Comparison of ENCODE assay signal across 14 mouse cellular contexts in genomic region chr7:4138671-4139070, GRCm38 (mm10). TPM values are rescaled to one million over a fixed set of nuclear protein-coding genes. Genes with fewer than 3 reads are reported as not detected.
DNase-seq lines count a peak whose midpoint lies in the region; ATAC-seq lines count a peak whose summit lies in the region.
"Had no signal": no experiment of that assay in that cellular context is flagged by ENCODE, and none has a peak within 500 bp of the region (broad histone marks: within the 10 kb centered on the region; RNA-seq: fewer than 3 reads in every experiment).

No protein-coding gene starts in this region.

- peaks cover 48% of the 10 kb centered on the region for H3K36me3 ChIP-seq in hindbrain, embryonic 12.5 days
- H3K36me3 ChIP-seq in hindbrain, embryonic 11.5 days (ENCODE audit: control insufficient read depth, insufficient read depth, low read length): peaks cover 31% of the 10 kb centered on the region
- H3K36me3 ChIP-seq in neural tube, embryonic 13.5 days: peaks cover 57% of the 10 kb centered on the region

- no peak overlapping the region for H3K4me3 ChIP-seq in hindbrain, embryonic 12.5 days
- H3K4me3 ChIP-seq in hindbrain, embryonic 11.5 days (ENCODE audit: low read depth, low read length): no peak overlapping the region
- H3K4me3 ChIP-seq in neural tube, embryonic 13.5 days: peak overlapping the region; percentile 81; the same call in 1 of the 2 replicates

- H3K27ac ChIP-seq in hindbrain, embryonic 12.5 days: no peak overlapping the region
- no peak overlapping the region for H3K27ac ChIP-seq in hindbrain, embryonic 11.5 days (ENCODE audit: low read depth, low read length)
- H3K27ac ChIP-seq in neural tube, embryonic 13.5 days (replicated peaks): no peak overlapping the region

- H3K9me3 ChIP-seq in hindbrain, embryonic 12.5 days (replicated peaks): no peaks in the 10 kb centered on the region
- no peaks in the 10 kb centered on the region for H3K9me3 ChIP-seq in hindbrain, embryonic 11.5 days (ENCODE audit: control insufficient read depth, low read length)
- no peaks in the 10 kb centered on the region for H3K9me3 ChIP-seq in neural tube, embryonic 13.5 days

- 0 out of 2 replicates have a peak overlapping the region, but pooled peaks have one; percentile 3 for H3K9ac ChIP-seq in hindbrain, embryonic 12.5 days
- H3K9ac ChIP-seq in hindbrain, embryonic 11.5 days (ENCODE audit: low read depth, low read length): no peak overlapping the region
- H3K9ac ChIP-seq in neural tube, embryonic 13.5 days: 0 out of 2 replicates have a peak overlapping the region, but pooled peaks have one; percentile 82

- peaks cover 15% of the 10 kb centered on the region for H3K4me1 ChIP-seq in hindbrain, embryonic 12.5 days
- H3K4me1 ChIP-seq in hindbrain, embryonic 11.5 days (replicated peaks; ENCODE audit: control insufficient read depth, insufficient read depth, low read length): peaks cover 3% of the 10 kb centered on the region; the same call in 1 of the 2 replicates
- peaks cover 26% of the 10 kb centered on the region for H3K4me1 ChIP-seq in neural tube, embryonic 13.5 days (replicated peaks)

- no peaks in the 10 kb centered on the region for H3K27me3 ChIP-seq in hindbrain, embryonic 12.5 days
- no peaks in the 10 kb centered on the region for H3K27me3 ChIP-seq in hindbrain, embryonic 11.5 days (ENCODE audit: control insufficient read depth, insufficient read depth, low read length)
- H3K27me3 ChIP-seq in neural tube, embryonic 13.5 days: no peaks in the 10 kb centered on the region

- H3K4me2 ChIP-seq in hindbrain, embryonic 12.5 days (replicated peaks): no peak overlapping the region
- no peak overlapping the region for H3K4me2 ChIP-seq in hindbrain, embryonic 11.5 days (replicated peaks; ENCODE audit: low read depth, low read length)
- peak overlapping the region; percentile 89 for H3K4me2 ChIP-seq in neural tube, embryonic 13.5 days

- 94% methylated on average over 7 of the region's 7 CpGs for WGBS in hindbrain, embryonic 12.5 days
- WGBS in hindbrain, embryonic 11.5 days: 97% methylated on average over 7 of the region's 7 CpGs
- WGBS in neural tube, embryonic 13.5 days: 91% methylated on average over 7 of the region's 7 CpGs

- DNase-seq in cerebellum, adult 9-10 months: peak; percentile 43
- DNase-seq in cerebellum, adult 11 months: no peak
- no peak for DNase-seq in hindbrain, embryonic 11.5 days (ENCODE audit: low spot score)
- no peak for DNase-seq in neural tube, embryonic 10.5 days (ENCODE audit: extremely low spot score, low spot score)
- no peak for DNase-seq in adrenal gland, adult 2 months
- DNase-seq: adrenal gland, postnatal 10 days; gastrocnemius, postnatal 36 days; lung, adult 18-20 months; thymus, postnatal 36 days had no signal

- no peak for ATAC-seq in hindbrain, embryonic 12.5 days (ENCODE audit: low FRiP score)
- no peak for ATAC-seq in hindbrain, embryonic 11.5 days (ENCODE audit: low FRiP score)
- no peak for ATAC-seq in neural tube, embryonic 13.5 days (ENCODE audit: low read depth)
- ATAC-seq in activated CD4-positive, CD25-positive, alpha-beta regulatory T cell, adult 4 months: no peak
- ATAC-seq: inflammation-experienced regulatory T-cells, adult 6 months had no signal

RNA-seq across cellular contexts. Expression of gene Leng8, which starts 1.8 kb away (rescaled TPM):
- polyA plus RNA-seq in hindbrain, embryonic 12.5 days (2016; fragmentation: Nextera tagmentation; extraction: Ambion mirVana): 115 and 118 TPM in 2 replicates
- 45.3 and 54.4 TPM in 2 replicates for polyA plus RNA-seq in hindbrain, embryonic 11.5 days (2014; fragmentation: Nextera tagmentation; extraction: Ambion mirVana)
- 78.0 and 79.6 TPM in 2 replicates for polyA plus RNA-seq in neural tube, embryonic 13.5 days (2015; fragmentation: Nextera tagmentation; extraction: Ambion mirVana)
- polyA plus RNA-seq in activated CD4-positive, CD25-positive, alpha-beta regulatory T cell, adult 4 months (2017; shearing (Covaris generic)): 10 to 100 TPM; 26.1 to 29.3 TPM
- total RNA-seq in adrenal gland, adult 2 months (2021): 100 to 1,000 TPM in 1 of 2 experiments, 10 to 100 TPM in 1; 80.7 to 112 TPM
- 446 and 516 TPM in 2 replicates for polyA plus RNA-seq in adrenal gland, adult 2 months (2012; rRNA removed)

RNA-seq across cellular contexts. Expression of gene Leng9, which starts 11.5 kb away (rescaled TPM):
- polyA plus RNA-seq in hindbrain, embryonic 12.5 days (2016; fragmentation: Nextera tagmentation; extraction: Ambion mirVana): 3.6 and 4.3 TPM in 2 replicates
- 1.9 TPM in 2 replicates for polyA plus RNA-seq in hindbrain, embryonic 11.5 days (2014; fragmentation: Nextera tagmentation; extraction: Ambion mirVana)
- 4.6 TPM in 2 replicates for polyA plus RNA-seq in neural tube, embryonic 13.5 days (2015; fragmentation: Nextera tagmentation; extraction: Ambion mirVana)
- 1 to 10 TPM; 5.5 to 6.1 TPM for polyA plus RNA-seq in activated CD4-positive, CD25-positive, alpha-beta regulatory T cell, adult 4 months (2017; shearing (Covaris generic))
- total RNA-seq in adrenal gland, adult 2 months (2021): 1 to 10 TPM; 8.7 to 9.6 TPM
- polyA plus RNA-seq in adrenal gland, adult 2 months (2012; rRNA removed): 13.4 and 14.8 TPM in 2 replicates

RNA-seq across cellular contexts. Expression of gene Ttyh1, which starts 19.5 kb away (rescaled TPM):
- polyA plus RNA-seq in hindbrain, embryonic 12.5 days (2016; fragmentation: Nextera tagmentation; extraction: Ambion mirVana): 108 and 110 TPM in 2 replicates
- 61.0 and 66.6 TPM in 2 replicates for polyA plus RNA-seq in hindbrain, embryonic 11.5 days (2014; fragmentation: Nextera tagmentation; extraction: Ambion mirVana)
- polyA plus RNA-seq in neural tube, embryonic 13.5 days (2015; fragmentation: Nextera tagmentation; extraction: Ambion mirVana): 137 and 141 TPM in 2 replicates
- polyA plus RNA-seq in activated CD4-positive, CD25-positive, alpha-beta regulatory T cell, adult 4 months (2017; shearing (Covaris generic)): under 1 TPM; 0.45 to 0.53 TPM
- total RNA-seq in adrenal gland, adult 2 months (2021): 1 to 10 TPM; 1.5 to 3.4 TPM
- 13.3 and 24.3 TPM in 2 replicates for polyA plus RNA-seq in adrenal gland, adult 2 months (2012; rRNA removed)
- total RNA-seq: monocyte, adult 5-6 weeks had no signal

RNA-seq across cellular contexts. Expression of gene Cdc42ep5, which starts 26.0 kb away (rescaled TPM):
- 24.2 and 25.7 TPM in 2 replicates for polyA plus RNA-seq in hindbrain, embryonic 12.5 days (2016; fragmentation: Nextera tagmentation; extraction: Ambion mirVana)
- 19.9 and 20.7 TPM in 2 replicates for polyA plus RNA-seq in hindbrain, embryonic 11.5 days (2014; fragmentation: Nextera tagmentation; extraction: Ambion mirVana)
- polyA plus RNA-seq in neural tube, embryonic 13.5 days (2015; fragmentation: Nextera tagmentation; extraction: Ambion mirVana): 8.6 and 8.9 TPM in 2 replicates
- not detected for polyA plus RNA-seq in activated CD4-positive, CD25-positive, alpha-beta regulatory T cell, adult 4 months (2017; shearing (Covaris generic))
- total RNA-seq in adrenal gland, adult 2 months (2021): 10 to 100 TPM; 26.1 to 36.9 TPM
- 108 and 143 TPM in 2 replicates for polyA plus RNA-seq in adrenal gland, adult 2 months (2012; rRNA removed)
- total RNA-seq: monocyte, adult 5-6 weeks had no signal
- polyA plus RNA-seq: inflammation-experienced regulatory T-cells, adult 6 months had no signal
